Mouse (Mus musculus): ENCODE measurements at regions not wholly inside any gene's neighbourhood (a gene's known extent, or its start where the extent isn't known, plus 50 kb on each side); places are given as distances from the start of the nearest gene placed in this dataset.

DNA sequence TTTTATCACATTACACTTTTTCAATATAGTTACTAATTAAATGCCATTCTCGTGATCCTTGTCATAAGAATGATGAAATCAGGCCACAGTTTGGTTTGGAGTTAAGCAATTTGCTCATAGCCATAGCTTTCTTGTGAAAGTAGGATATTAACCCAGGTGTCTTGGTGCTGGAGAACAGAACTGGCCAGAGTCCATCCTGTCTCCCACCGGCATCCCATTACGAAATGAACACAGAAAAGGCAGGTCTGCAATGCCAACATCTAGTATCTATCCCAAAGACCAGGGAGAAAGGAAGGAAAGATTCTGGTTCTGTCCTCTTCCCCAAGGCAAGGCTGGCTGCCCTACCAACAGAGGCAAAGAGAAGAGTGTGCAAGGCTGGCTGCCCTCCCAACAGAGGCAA is 61.6 kb upstream of the Avpr1a start:
- no peak for DNase-seq (ENCODE audit: low spot score in 2 of 2)

- DNase-seq (ENCODE audit: low spot score in 2 of 2) = no peak
These were observed 68.5 kb upstream of the Avpr1a start for GRCm38 (mm10) chr10:122379661-122380344.

GRCm38 (mm10) chr10:122343291-122343690 is 105.0 kb upstream of the Avpr1a start:
- no peak for DNase-seq (ENCODE audit: low spot score in 2 of 2)

- no peak for DNase-seq (ENCODE audit: low spot score in 2 of 2)
These were observed 105.9 kb upstream of the Avpr1a start for GRCm38 (mm10) chr10:122342356-122342755.

DNA sequence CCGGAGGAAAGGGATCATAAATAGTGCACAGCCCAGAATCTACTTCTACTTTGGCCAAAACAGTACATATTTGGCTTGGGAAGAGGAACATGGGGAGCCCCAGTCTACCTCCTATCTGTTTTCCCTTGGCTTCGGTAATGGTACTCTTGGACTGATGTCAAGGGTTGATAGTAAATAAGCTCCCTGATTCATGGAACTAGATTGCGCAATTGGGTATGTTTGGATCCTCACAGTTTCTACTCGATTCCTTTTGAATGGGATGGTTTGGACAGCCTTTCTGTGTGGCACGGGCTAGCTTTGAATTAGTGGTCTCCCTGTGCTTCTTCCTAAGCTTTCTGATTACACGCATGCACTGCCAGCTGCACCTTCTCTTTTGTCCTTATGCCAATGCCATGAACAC is 121.4 kb upstream of the Avpr1a start:
- no peak for DNase-seq (ENCODE audit: low spot score in 2 of 2)

DNA sequence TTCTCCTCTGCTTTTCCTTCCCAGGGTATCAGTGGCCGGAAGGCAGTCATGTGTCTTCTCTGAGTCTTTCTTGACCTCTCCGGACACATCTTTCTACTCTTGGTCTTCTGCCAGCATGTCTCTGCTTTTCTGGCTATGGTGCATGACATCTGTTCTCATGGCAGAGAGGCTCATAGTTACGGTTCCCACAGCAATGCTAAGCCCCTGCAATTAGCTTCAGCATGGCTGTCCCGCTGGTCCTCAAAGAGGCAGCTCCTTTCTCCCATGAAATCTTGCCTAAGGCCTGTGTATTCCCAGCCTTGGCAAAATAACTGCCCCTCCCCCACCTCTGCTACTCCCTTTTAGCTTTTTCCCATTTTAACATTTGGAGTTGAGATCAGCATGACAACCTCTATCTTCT is 129.4 kb upstream of the Avpr1a start:
- peak; percentile 23 to 32 for DNase-seq (ENCODE audit: low spot score in 2 of 2)

DNA sequence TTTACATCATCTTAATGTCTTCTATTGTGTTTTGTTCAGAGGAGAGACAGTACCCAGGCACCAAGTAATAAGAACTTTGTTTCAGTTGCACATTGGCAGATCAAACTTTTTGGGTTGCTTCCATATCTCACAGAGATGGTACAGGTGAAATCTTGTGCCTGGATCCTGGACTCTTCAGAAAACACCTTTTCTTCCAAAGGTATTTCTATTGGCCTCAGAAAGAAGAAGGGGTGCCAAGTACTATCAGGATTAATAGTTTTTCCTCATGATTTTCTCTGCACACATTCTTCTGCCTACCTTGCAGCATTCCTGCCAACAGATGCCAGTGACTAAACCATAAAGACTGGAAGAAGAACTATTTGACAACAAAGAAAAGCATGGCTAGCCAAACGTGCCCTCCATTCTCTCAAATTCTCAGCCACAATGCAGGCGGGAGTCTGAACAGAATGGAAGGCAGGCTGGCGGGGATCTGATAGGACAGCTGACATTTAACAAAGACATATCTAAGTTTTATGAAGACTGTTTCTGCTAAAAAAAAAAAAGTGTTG is 137.6 kb upstream of the Avpr1a start:
- DNase-seq (ENCODE audit: low spot score in 2 of 2) = no peak

DNA sequence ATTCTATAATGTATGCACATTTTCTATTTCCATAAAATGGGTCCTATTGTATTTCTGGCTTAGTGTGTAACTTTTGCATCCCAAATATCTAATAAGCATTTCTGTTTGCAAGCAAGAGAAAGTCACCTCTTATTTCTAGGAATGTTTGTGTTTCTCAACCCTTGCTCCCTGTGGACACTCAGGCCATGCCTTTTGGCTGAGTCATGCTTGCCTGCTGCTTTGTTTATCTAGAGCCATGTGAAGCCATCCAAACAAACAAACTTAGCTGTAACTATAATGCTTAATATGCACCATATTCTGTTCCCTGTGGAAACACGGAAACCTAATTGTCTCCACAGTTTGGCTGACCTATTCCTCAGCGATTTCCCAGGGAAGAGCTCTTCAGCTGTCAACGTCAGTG is 139.6 kb upstream of the Avpr1a start:
- no peak for DNase-seq (ENCODE audit: low spot score in 2 of 2)

- no peak for DNase-seq (ENCODE audit: low spot score in 2 of 2)
These were observed 146.0 kb upstream of the Avpr1a start for GRCm38 (mm10) chr10:122302259-122302658.

DNA sequence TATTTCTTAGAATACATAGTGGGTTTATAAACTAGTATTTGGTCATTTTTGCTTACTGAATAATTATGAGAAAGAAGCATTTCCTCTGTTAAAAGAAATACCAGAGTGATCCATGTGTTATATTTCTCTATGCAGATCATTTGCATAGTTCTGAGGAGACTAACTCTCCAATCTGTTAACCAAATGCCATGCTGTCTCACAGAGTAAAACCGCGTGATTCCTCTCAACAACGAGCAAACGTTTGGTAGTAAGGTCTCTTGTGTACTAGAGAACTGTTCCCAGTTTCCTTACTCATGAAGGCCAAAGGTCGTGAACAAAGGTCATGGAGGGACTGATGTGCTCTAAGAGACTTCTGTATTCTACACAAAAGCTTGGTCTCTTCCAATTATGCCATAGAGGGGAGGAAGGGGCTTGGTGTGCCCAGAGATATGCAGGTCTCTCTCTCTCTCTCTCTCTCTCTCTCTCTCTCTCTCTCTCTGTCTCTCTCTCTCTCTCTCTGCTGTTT is 152.3 kb upstream of the Avpr1a start:
- DNase-seq (ENCODE audit: low spot score in 2 of 2) = no peak

- DNase-seq (ENCODE audit: low spot score in 2 of 2) = no peak
These were observed 156.7 kb upstream of the Avpr1a start for GRCm38 (mm10) chr10:122291611-122292010.

- no peak for DNase-seq (ENCODE audit: low spot score in 2 of 2)
These were observed 157.2 kb upstream of the Avpr1a start for GRCm38 (mm10) chr10:122291091-122291490.

DNA sequence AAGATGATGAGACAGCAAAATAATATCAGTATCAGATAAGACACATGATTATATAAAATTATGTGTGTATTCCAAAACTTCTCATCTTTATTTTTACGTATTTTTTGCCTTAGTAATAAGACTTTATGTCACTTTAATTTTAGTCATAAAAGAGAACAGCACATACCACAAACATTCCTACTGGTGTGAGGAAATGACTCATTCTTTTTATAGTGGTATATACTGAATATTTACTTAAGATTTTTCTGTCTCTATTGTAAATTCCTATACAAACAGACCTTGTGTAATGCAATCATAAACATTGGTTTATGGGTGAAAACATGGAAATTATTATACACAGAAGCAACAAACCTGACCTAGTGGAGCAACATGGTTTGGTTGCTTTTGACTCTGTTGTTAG is 173.4 kb upstream of the Avpr1a start:
- no peak for DNase-seq (ENCODE audit: low spot score in 2 of 2)

- DNase-seq (ENCODE audit: low spot score in 2 of 2) = no peak
These were observed 174.1 kb upstream of the Avpr1a start for GRCm38 (mm10) chr10:122274181-122274580.

DNA sequence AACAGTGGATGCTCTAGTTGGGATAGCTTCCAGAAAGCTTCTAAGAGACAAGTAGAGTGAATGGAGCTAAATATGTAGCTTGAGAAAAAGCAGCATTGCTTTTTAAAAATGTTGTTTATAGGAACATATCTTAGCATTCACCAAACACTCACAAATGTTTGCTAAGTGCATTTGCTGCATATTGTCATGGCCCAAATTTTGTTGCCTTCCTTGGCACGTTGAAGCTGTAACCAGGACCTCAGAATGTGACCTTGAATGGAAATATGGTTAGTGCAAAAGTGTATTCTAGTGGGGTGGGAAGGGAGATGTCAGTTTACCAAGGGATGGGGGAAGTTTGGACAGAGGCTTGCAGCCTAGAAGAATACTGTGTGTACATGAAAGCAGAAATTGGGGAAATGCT is 166.9 kb upstream of the Rxylt1 start:
- no peak for DNase-seq (ENCODE audit: low spot score in 2 of 2)

- no peak for DNase-seq (ENCODE audit: low spot score in 2 of 2)
These were observed 162.2 kb upstream of the Rxylt1 start for GRCm38 (mm10) chr10:122259354-122259753.

DNA sequence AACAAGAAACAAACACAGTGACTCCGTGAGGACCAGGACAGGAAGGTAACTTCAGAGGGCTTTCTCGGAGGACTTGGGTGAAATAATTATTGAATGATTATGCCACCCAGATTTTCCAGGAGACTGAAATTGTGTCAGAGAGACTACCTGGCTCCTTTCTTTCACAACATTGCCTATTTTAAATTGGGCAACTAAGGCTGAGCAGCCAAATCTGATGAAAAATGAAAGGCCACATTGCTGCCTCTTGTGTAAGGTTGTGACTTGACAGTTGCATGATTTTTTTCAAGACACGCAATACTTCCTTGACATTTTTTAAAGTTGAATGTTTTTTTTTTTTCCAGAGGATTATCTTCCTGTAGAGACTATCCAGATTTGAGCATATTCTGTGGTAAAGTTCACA is 161.5 kb upstream of the Rxylt1 start:
- no peak for DNase-seq (ENCODE audit: low spot score in 2 of 2)

DNA sequence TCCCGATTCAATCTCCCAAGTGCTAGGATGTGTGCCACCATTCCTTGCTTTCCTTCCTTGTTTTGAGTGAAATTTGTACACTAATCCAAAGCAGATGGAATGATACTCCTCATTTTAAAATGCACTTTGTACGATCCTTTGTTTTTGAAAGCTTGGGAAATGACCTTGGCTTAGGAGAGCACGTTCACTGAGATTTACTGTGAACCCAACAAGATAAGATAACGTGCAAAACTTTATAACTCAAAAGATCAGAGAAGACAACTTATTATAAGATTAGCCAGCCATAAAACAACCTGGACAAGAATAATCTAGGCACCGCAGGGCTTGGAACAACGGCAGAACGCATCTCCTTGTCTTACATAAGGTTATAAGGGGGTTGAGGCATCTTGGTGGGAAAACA is 134.6 kb upstream of the Rxylt1 start:
- no peak for DNase-seq (ENCODE audit: low spot score in 2 of 2)

DNA sequence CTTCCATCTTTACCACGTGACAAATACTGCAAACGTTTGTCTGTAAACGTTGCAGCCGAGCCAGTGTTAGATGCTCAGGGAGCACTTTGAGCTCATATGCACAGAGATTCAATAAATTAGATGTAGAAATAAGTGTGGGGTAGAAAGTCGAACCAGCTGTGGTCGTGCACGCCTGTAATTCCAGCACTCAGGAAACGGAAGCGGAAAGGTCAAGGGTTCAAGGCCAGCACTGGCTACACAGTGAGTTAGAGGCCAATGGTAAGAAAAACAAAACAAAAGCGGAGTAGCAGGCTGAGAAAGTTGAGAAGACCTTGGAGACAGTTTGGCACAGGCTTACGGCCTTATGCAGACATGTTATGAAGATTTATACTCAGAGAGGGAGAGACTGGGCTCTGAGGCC is 133.6 kb upstream of the Rxylt1 start:
- no peak for DNase-seq (ENCODE audit: low spot score in 2 of 2)

DNA sequence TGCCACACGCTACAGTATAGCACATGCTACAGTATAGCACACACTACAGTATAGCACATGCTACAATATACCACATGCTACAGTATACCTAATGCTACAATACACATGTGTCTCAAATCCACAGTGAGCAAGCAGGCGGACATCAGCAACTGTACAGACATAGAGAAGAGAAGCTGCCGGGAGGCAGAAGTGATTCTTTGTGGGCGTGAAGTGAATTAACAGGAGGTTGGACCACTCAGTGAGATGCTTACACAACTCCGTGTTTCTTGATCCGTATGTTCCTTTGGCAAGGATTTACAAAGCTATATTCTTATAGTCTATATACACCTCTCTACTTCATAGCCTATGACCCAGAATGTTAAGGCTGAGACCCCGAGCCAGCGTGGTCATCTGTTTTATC is 128.5 kb upstream of the Rxylt1 start:
- DNase-seq (ENCODE audit: low spot score in 2 of 2) = no peak

DNA sequence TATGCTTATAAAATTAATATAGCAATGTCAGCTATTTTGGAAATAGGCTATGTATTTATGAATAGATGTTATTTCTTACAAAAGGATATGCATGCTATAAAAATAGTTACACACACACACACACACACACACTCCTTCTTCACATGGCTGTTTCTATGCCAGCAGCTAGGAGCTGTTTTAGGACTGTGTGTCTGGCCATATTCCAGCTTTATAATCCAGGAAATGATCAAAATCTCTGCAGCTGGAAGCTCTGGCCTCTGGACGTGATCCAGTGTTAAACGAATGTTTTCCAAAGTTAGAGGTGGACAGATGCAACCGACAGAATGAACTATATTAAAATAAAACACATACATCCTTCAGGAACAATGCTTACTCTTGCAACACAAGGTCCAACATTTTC is 125.9 kb upstream of the Rxylt1 start:
- DNase-seq (ENCODE audit: low spot score in 2 of 2) = peak; percentile 25 to 42

DNA sequence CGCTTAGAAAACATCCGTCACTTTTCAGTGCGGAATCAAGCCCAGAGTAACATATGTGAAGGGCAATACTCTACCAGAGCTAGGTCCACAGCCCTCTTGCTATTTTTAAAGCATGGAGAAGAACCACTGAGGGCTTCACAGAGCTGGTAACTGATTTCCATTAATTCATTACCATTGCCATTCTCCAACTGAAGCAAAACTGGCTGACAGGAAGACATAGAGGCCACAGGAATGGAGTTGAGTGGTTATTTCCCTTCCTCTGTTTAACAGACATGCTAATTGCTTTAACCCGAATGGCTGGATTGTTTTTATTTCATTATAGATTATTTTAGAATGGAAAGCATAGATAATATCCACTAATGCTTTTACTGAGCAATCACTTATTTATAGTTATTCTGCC is 120.4 kb upstream of the Rxylt1 start:
- no peak for DNase-seq (ENCODE audit: low spot score in 2 of 2)

DNA sequence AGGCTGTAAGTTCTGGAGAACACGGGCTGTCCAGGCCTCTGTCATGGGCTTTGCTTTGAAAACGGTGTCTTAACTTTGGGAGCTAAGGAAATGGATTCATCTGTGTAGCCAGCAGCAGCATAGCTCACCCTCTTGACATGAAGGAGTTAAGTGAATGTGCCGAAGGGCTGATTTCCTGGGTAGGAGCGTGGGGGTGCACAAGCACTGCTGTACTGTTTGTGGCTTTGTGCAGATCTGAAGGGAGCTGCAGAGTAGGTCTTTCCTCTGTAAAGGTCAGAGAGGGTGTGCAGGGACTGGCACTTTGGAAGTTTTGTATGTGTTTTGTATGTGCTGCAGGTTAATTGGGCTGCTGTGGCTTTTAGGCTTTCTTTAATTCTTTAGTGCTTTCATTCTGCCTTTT is 102.6 kb upstream of the Rxylt1 start:
- DNase-seq (ENCODE audit: low spot score in 2 of 2) = no peak

GRCm38 (mm10) chr10:122197703-122198102 is 100.5 kb upstream of the Rxylt1 start:
- DNase-seq (ENCODE audit: low spot score in 2 of 2) = no peak

Measured in right cerebral cortex, postnatal 10 days (tissue).